ENCODE assay signal across 26 mouse cellular contexts in the genomic region with DNA sequence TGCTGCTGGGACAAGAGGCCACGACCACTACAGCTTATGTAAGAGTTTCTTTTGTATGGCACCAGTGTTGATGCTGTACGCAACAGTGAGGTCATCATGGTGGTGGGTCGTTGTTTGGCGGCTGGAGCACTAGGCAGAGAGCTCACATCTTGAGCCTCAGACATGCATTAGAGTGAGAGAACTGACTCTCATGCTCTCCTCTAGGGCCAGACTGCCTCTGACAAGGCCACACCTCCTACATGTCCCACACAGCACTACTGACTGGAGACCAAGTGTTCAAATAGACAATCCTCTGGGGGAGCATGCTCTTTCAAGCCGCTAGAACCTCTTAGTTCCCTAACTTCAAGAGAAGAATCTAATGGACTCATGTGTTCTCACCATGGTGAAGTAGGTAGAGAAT. TPM values are rescaled to one million over a fixed set of nuclear protein-coding genes. Genes with fewer than 3 reads are reported as not detected.
DNase-seq lines count a peak whose midpoint lies in the region; ATAC-seq and TF ChIP-seq lines count a peak whose summit lies in the region.
"Had no signal": no experiment of that assay in that cellular context is flagged by ENCODE, and none has a peak within 500 bp of the region (broad histone marks: within the 10 kb centered on the region; RNA-seq: fewer than 3 reads in every experiment).

No protein-coding gene starts in this region.

- H3K9me3 ChIP-seq in embryonic facial prominence, embryonic 15.5 days (replicated peaks), result no peaks in the 10 kb centered on the region
- 0 out of 2 replicates have a peak, but pooled peaks cover 5% of the 10 kb centered on the region for H3K9me3 ChIP-seq in embryonic facial prominence, embryonic 10.5 days
- no peaks in the 10 kb centered on the region for H3K9me3 ChIP-seq in hindbrain, embryonic 16.5 days (ENCODE audit: control insufficient read depth, low read length)
- H3K9me3 ChIP-seq in hindbrain, embryonic 11.5 days (ENCODE audit: control insufficient read depth, low read length), result no peaks in the 10 kb centered on the region
- H3K9me3 ChIP-seq in liver, postnatal 0 days (ENCODE audit: low read length), result peaks cover 3% of the 10 kb centered on the region; the same call in 1 of the 2 replicates
- H3K9me3 ChIP-seq in liver, embryonic 12.5 days (replicated peaks), result no peaks in the 10 kb centered on the region
- H3K9me3 ChIP-seq: embryonic facial prominence, embryonic 13.5 days; forebrain, embryonic 12.5 days; hindbrain, embryonic 12.5 days; liver, embryonic 13.5 days had no signal

- H3K4me1 ChIP-seq in embryonic facial prominence, embryonic 15.5 days, result peaks cover 13% of the 10 kb centered on the region; the same call in 1 of the 2 replicates
- H3K4me1 ChIP-seq in embryonic facial prominence, embryonic 10.5 days, result no peaks in the 10 kb centered on the region; the same call in 1 of the 2 replicates
- H3K4me1 ChIP-seq in hindbrain, embryonic 16.5 days (ENCODE audit: control insufficient read depth, insufficient read depth, low read depth, low read length), result no peaks in the 10 kb centered on the region
- no peaks in the 10 kb centered on the region for H3K4me1 ChIP-seq in hindbrain, embryonic 11.5 days (replicated peaks; ENCODE audit: control insufficient read depth, insufficient read depth, low read length)
- peaks cover 25% of the 10 kb centered on the region for H3K4me1 ChIP-seq in liver, postnatal 0 days (ENCODE audit: insufficient read depth)
- H3K4me1 ChIP-seq in liver, embryonic 12.5 days, result peaks cover 20% of the 10 kb centered on the region
- H3K4me1 ChIP-seq: forebrain, embryonic 12.5 days; hindbrain, embryonic 12.5 days; limb, embryonic 12.5 days had no signal

- DNase-seq in embryonic facial prominence, embryonic 10.5 days (ENCODE audit: low spot score), result no peak
- no peak for DNase-seq in hindbrain, embryonic 11.5 days (ENCODE audit: low spot score)
- no peak for DNase-seq in liver, postnatal 0 days
- DNase-seq in adipocyte (ENCODE audit: low spot score), result no peak
- no peak for DNase-seq in cerebellum, adult 18-20 months
- DNase-seq: adrenal gland, postnatal 10 days; cerebellum, adult 9-11 months; embryo, embryonic 11 days; forebrain, postnatal 0 days; heart, postnatal 14 days; liver, embryonic 13.5 days; lung, embryonic 14.5 days; lung, postnatal 14 days; right cerebral cortex, postnatal 25 days; spleen, adult 18-20 months had no signal

- no peak overlapping the region for H3K4me2 ChIP-seq in embryonic facial prominence, embryonic 15.5 days (replicated peaks)
- no peak overlapping the region for H3K4me2 ChIP-seq in hindbrain, embryonic 16.5 days (ENCODE audit: low read length)
- no peak overlapping the region for H3K4me2 ChIP-seq in hindbrain, embryonic 11.5 days (replicated peaks; ENCODE audit: low read depth, low read length)
- H3K4me2 ChIP-seq in liver, postnatal 0 days (ENCODE audit: low read depth, low read length), result no peak overlapping the region
- H3K4me2 ChIP-seq in liver, embryonic 12.5 days, result no peak overlapping the region
- H3K4me2 ChIP-seq: embryonic facial prominence, embryonic 13.5 days; forebrain, embryonic 12.5 days; hindbrain, embryonic 12.5 days; limb, embryonic 12.5 days; liver, embryonic 13.5 days; lung, embryonic 14.5 days; midbrain, embryonic 11.5 days had no signal

- H3K36me3 ChIP-seq in embryonic facial prominence, embryonic 15.5 days, result no peaks in the 10 kb centered on the region
- H3K36me3 ChIP-seq in embryonic facial prominence, embryonic 10.5 days (replicated peaks), result peaks cover 31% of the 10 kb centered on the region
- H3K36me3 ChIP-seq in hindbrain, embryonic 16.5 days (ENCODE audit: control insufficient read depth, insufficient read depth, low read length), result no peaks in the 10 kb centered on the region
- 0 out of 2 replicates have a peak, but pooled peaks cover 2% of the 10 kb centered on the region for H3K36me3 ChIP-seq in hindbrain, embryonic 11.5 days (ENCODE audit: control insufficient read depth, insufficient read depth, low read length)
- H3K36me3 ChIP-seq in liver, postnatal 0 days (replicated peaks; ENCODE audit: insufficient read depth, low read length), result no peaks in the 10 kb centered on the region
- H3K36me3 ChIP-seq in liver, embryonic 12.5 days, result 0 out of 2 replicates have a peak, but pooled peaks cover 2% of the 10 kb centered on the region
- H3K36me3 ChIP-seq: embryonic facial prominence, embryonic 13.5 days had no signal

- no peak for TF ChIP-seq CTCF in liver, postnatal 0 days (IDR thresholded peaks at IDR 0.05; ENCODE audit: low read depth)

- no peaks in the 10 kb centered on the region for H3K27me3 ChIP-seq in embryonic facial prominence, embryonic 15.5 days
- no peaks in the 10 kb centered on the region for H3K27me3 ChIP-seq in embryonic facial prominence, embryonic 10.5 days (replicated peaks; ENCODE audit: low read depth, poor library complexity, severe bottlenecking)
- no peaks in the 10 kb centered on the region for H3K27me3 ChIP-seq in hindbrain, embryonic 16.5 days (replicated peaks; ENCODE audit: control insufficient read depth, insufficient read depth, low read length)
- H3K27me3 ChIP-seq in hindbrain, embryonic 11.5 days (ENCODE audit: control insufficient read depth, insufficient read depth, low read length), result no peaks in the 10 kb centered on the region
- H3K27me3 ChIP-seq in liver, postnatal 0 days (ENCODE audit: insufficient read depth, low read length), result no peaks in the 10 kb centered on the region
- H3K27me3 ChIP-seq in liver, embryonic 12.5 days (replicated peaks), result no peaks in the 10 kb centered on the region
- H3K27me3 ChIP-seq: CH12.LX; embryonic facial prominence, embryonic 13.5 days; forebrain, embryonic 12.5 days; hindbrain, embryonic 12.5 days; limb, embryonic 12.5 days; liver, embryonic 13.5 days had no signal

- 0 out of 2 replicates have a peak overlapping the region, but pooled peaks have one; percentile 9 for H3K27ac ChIP-seq in embryonic facial prominence, embryonic 15.5 days (replicated peaks)
- H3K27ac ChIP-seq in embryonic facial prominence, embryonic 10.5 days (replicated peaks), result no peak overlapping the region
- H3K27ac ChIP-seq in hindbrain, embryonic 16.5 days (ENCODE audit: low read depth, low read length), result no peak overlapping the region
- no peak overlapping the region for H3K27ac ChIP-seq in hindbrain, embryonic 11.5 days (ENCODE audit: low read depth, low read length)
- H3K27ac ChIP-seq in liver, postnatal 0 days (ENCODE audit: low read depth), result 0 out of 2 replicates have a peak overlapping the region, but pooled peaks have one; percentile 23
- no peak overlapping the region for H3K27ac ChIP-seq in liver, embryonic 12.5 days
- H3K27ac ChIP-seq: embryonic facial prominence, embryonic 13.5 days; forebrain, embryonic 12.5 days; hindbrain, embryonic 12.5 days; limb, embryonic 12.5 days; liver, embryonic 13.5 days had no signal

- H3K9ac ChIP-seq in embryonic facial prominence, embryonic 15.5 days, result no peak overlapping the region
- H3K9ac ChIP-seq in hindbrain, embryonic 16.5 days (ENCODE audit: low read depth, low read length), result no peak overlapping the region
- H3K9ac ChIP-seq in hindbrain, embryonic 11.5 days (ENCODE audit: low read depth, low read length), result no peak overlapping the region
- H3K9ac ChIP-seq in liver, postnatal 0 days (replicated peaks), result no peak overlapping the region
- no peak overlapping the region for H3K9ac ChIP-seq in liver, embryonic 12.5 days
- H3K9ac ChIP-seq: embryonic facial prominence, embryonic 13.5 days; forebrain, embryonic 12.5 days; forebrain, postnatal 0 days; hindbrain, embryonic 12.5 days; limb, embryonic 12.5 days; liver, embryonic 13.5 days; lung, embryonic 14.5 days had no signal

- H3K4me3 ChIP-seq in embryonic facial prominence, embryonic 15.5 days (replicated peaks), result no peak overlapping the region
- H3K4me3 ChIP-seq in embryonic facial prominence, embryonic 10.5 days, result no peak overlapping the region
- no peak overlapping the region for H3K4me3 ChIP-seq in hindbrain, embryonic 16.5 days (ENCODE audit: low read length)
- H3K4me3 ChIP-seq in hindbrain, embryonic 11.5 days (ENCODE audit: low read depth, low read length), result no peak overlapping the region
- no peak overlapping the region for H3K4me3 ChIP-seq in liver, postnatal 0 days (ENCODE audit: low read depth, low read length)
- H3K4me3 ChIP-seq in liver, embryonic 12.5 days, result no peak overlapping the region
- H3K4me3 ChIP-seq: embryonic facial prominence, embryonic 13.5 days; erythroblast, embryonic 14.5 days; forebrain, embryonic 12.5 days; hindbrain, embryonic 12.5 days; limb, embryonic 12.5 days; liver, embryonic 13.5 days had no signal

- 94% methylated on average over 5 of the region's 5 CpGs for whole genome bisulfite sequencing in embryonic facial prominence, embryonic 15.5 days
- 94% methylated on average over 5 of the region's 5 CpGs for WGBS in embryonic facial prominence, embryonic 10.5 days
- 98% methylated on average over 5 of the region's 5 CpGs for WGBS in hindbrain, embryonic 16.5 days
- 96% methylated on average over 5 of the region's 5 CpGs for WGBS in hindbrain, embryonic 11.5 days
- WGBS in liver, postnatal 0 days (ENCODE audit: insufficient replicate concordance), result 86% methylated on average over 5 of the region's 5 CpGs
- WGBS in liver, embryonic 12.5 days (ENCODE audit: insufficient replicate concordance), result 79% methylated on average over 5 of the region's 5 CpGs

- ATAC-seq in embryonic facial prominence, embryonic 15.5 days (ENCODE audit: insufficient number of reproducible peaks, low FRiP score, low TSS enrichment, low read depth), result no peak
- ATAC-seq in hindbrain, embryonic 16.5 days, result 0 out of 2 replicates have a peak, but pooled peaks have one; percentile 40
- ATAC-seq in hindbrain, embryonic 11.5 days (ENCODE audit: low FRiP score), result no peak
- ATAC-seq in liver, postnatal 0 days, result peak; percentile 6; the same call in 1 of the 2 replicates
- ATAC-seq in liver, embryonic 12.5 days, result no peak; the same call in 1 of the 2 replicates
- ATAC-seq: forebrain, postnatal 0 days; midbrain, embryonic 16.5 days had no signal

- no peak for TF ChIP-seq EP300 in liver, postnatal 0 days (IDR thresholded peaks at IDR 0.05; ENCODE audit: low read depth)

RNA-seq across cellular contexts. Expression of gene Akap9, which starts 11.5 kb away (rescaled TPM):
- 141 and 144 TPM in 2 replicates for polyA plus RNA-seq in embryonic facial prominence, embryonic 15.5 days (2015; fragmentation: Nextera tagmentation; extraction: Ambion mirVana)
- 113 and 119 TPM in 2 replicates for polyA plus RNA-seq in embryonic facial prominence, embryonic 10.5 days (2016; fragmentation: Nextera tagmentation; extraction: Ambion mirVana)
- polyA plus RNA-seq in hindbrain, embryonic 16.5 days (2015; fragmentation: Nextera tagmentation; extraction: Ambion mirVana), result 282 and 289 TPM in 2 replicates
- polyA plus RNA-seq in hindbrain, embryonic 11.5 days (2014; fragmentation: Nextera tagmentation; extraction: Ambion mirVana), result 182 and 214 TPM in 2 replicates
- 38.9 and 40.8 TPM in 2 replicates for polyA plus RNA-seq in liver, postnatal 0 days (2015; fragmentation: Nextera tagmentation; extraction: Ambion mirVana)
- 51.3 and 51.8 TPM in 2 replicates for polyA plus RNA-seq in liver, embryonic 12.5 days (2016; fragmentation: Nextera tagmentation; extraction: Ambion mirVana)

RNA-seq across cellular contexts. Expression of gene Mterf1a, which starts 45.6 kb away (rescaled TPM):
- polyA plus RNA-seq in embryonic facial prominence, embryonic 15.5 days (2015; fragmentation: Nextera tagmentation; extraction: Ambion mirVana), result 7.8 and 8.1 TPM in 2 replicates
- 8.6 and 10.8 TPM in 2 replicates for polyA plus RNA-seq in embryonic facial prominence, embryonic 10.5 days (2016; fragmentation: Nextera tagmentation; extraction: Ambion mirVana)
- 6.1 and 6.7 TPM in 2 replicates for polyA plus RNA-seq in hindbrain, embryonic 16.5 days (2015; fragmentation: Nextera tagmentation; extraction: Ambion mirVana)
- polyA plus RNA-seq in hindbrain, embryonic 11.5 days (2014; fragmentation: Nextera tagmentation; extraction: Ambion mirVana), result 10.0 and 11.6 TPM in 2 replicates
- polyA plus RNA-seq in liver, postnatal 0 days (2015; fragmentation: Nextera tagmentation; extraction: Ambion mirVana), result 3.2 and 3.3 TPM in 2 replicates
- polyA plus RNA-seq in liver, embryonic 12.5 days (2016; fragmentation: Nextera tagmentation; extraction: Ambion mirVana), result 6.8 and 7.6 TPM in 2 replicates

Comparison
In these comparisons a context has a peak if more than half of its experiments do, and no peak if none do; other contexts are left out.
1. ATAC-seq: peak in hindbrain, embryonic 16.5 days (single experiment) and liver, postnatal 0 days (single experiment); none in embryonic facial prominence, embryonic 15.5 days (single experiment), hindbrain, embryonic 11.5 days (single experiment) and liver, embryonic 12.5 days (single experiment).
2. H3K27ac ChIP-seq: peak in embryonic facial prominence, embryonic 15.5 days (single experiment) and liver, postnatal 0 days (single experiment); none in embryonic facial prominence, embryonic 10.5 days (single experiment), hindbrain, embryonic 16.5 days (single experiment), hindbrain, embryonic 11.5 days (single experiment) and liver, embryonic 12.5 days (single experiment).